Mouse (Mus musculus) T-helper 17 cell (primary cell): ENCODE results near the gene Ncapd2.

Source experiments
- in situ Hi-C, 2 experiments: fragments of 300-600 bp; cut with MboI, MseI; formaldehyde crosslinking; loops; 1 replicate in 1 of 2; 2 replicates in 1 of 2; pipeline ENCODE4 v1.15.1; 2025; ENCODE audit warnings: high pct_unique_total_duplicates in 2 of 2

Ncapd2 gene

GRCm38 (mm10) chr6:125191332-125192015, at the start of gene Ncapd2, which contains the start of gene Mrpl51:
TSS of gene Ncapd2 (minus strand) at chr6:125191701.
TSS of gene Mrpl51 (plus strand) at chr6:125191801.
- in situ Hi-C loops, result no loop called here

DNA sequence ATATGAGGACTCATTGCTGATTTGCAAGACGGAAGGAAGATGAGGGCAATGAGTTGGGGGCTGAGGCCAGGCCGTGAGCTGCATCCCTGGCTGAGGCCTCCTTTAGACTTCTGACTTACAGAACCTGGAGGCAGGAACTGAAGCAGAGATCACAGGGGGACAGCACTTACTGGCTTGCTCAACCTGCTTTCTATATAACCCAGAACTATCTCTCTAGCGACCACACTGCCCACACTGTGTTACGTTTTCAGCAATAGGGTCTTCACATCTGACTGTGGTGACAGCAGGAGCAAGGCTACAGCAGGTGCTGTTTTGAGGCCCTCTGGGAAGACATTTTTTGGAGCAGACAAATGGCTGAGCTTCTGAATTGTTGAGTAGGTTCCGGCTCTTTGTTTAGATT, 49.1 kb upstream of the Ncapd2 start:
- in situ Hi-C loops, result no loop called here

- in situ Hi-C loops, result no loop called here
Measured at GRCm38 (mm10) chr6:125239547-125239946, 48.0 kb upstream of the Ncapd2 start.

DNA sequence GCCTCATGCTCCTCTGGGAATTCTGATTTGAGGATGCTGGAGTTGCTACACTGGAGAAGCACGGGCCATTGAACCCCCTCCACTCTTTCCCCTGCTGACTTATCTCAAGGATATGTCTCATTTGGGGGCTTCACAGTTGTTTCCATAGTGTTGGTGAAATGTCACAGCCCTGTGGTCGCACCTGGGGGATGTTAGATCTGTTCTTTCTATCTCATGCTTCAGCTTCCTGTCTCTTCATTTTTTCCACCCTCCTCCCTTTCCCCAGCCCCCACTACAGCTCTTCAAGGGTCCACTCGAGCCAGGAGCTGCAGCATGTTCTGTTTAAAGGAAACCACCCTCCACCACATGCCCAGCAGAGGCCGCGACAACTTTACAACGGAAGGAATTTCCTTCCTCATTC, 46.9 kb upstream of the Ncapd2 start:
- in situ Hi-C loops, result no loop called here

- in situ Hi-C loops, result no loop called here
Measured at GRCm38 (mm10) chr6:125237421-125237820, 45.9 kb upstream of the Ncapd2 start.

GRCm38 (mm10) chr6:125236782-125237181, 45.3 kb upstream of the Ncapd2 start, which contains the start of gene Cd27:
TSS of gene Cd27 (minus strand) at chr6:125237010.
- in situ Hi-C loops, result no loop called here

GRCm38 (mm10) chr6:125236341-125236740, 44.8 kb upstream of the Ncapd2 start:
- in situ Hi-C loops, result no loop called here

- in situ Hi-C loops, result no loop called here
Measured at GRCm38 (mm10) chr6:125234520-125234828, 43.0 kb upstream of the Ncapd2 start.

DNA sequence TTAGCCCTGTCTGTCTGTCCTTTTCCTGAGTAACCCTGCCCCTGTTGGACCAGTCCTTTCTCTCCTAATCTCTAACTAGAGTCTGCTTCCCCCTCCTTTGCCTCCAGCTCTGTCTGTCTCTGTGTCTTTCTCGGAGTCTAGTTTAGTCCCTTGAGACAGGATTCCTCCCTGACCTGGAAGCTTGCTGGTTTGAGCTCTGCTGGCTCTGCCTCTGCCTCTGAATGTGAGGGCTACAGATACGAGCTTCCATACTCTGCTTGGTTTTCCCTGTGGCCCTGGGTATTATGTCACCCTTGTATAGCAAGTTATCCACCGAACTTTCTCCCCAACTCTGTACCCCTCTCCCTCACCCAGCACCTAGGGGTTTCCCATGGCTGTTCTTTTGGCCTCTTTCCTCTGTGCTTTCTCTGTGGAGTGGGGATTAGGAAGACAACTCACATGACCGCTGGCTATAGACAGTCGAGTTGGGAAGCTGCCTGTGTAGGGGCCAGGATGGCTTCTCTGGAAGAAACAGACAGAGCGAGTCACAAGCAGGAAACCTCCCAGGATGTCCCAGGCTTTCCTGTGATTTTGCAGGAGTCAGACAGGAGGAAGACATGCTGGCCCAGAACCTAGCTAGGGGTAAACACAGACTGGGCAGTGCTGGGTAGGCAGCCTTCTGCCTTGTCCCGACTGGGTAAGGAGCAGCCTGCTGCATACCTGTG, 42.5 kb upstream of the Ncapd2 start:
- in situ Hi-C loops, result no loop called here

GRCm38 (mm10) chr6:125232516-125232915, 41.0 kb upstream of the Ncapd2 start:
- in situ Hi-C loops, result no loop called here

- in situ Hi-C loops, result no loop called here
Measured at GRCm38 (mm10) chr6:125232045-125232437, 40.5 kb upstream of the Ncapd2 start.

DNA sequence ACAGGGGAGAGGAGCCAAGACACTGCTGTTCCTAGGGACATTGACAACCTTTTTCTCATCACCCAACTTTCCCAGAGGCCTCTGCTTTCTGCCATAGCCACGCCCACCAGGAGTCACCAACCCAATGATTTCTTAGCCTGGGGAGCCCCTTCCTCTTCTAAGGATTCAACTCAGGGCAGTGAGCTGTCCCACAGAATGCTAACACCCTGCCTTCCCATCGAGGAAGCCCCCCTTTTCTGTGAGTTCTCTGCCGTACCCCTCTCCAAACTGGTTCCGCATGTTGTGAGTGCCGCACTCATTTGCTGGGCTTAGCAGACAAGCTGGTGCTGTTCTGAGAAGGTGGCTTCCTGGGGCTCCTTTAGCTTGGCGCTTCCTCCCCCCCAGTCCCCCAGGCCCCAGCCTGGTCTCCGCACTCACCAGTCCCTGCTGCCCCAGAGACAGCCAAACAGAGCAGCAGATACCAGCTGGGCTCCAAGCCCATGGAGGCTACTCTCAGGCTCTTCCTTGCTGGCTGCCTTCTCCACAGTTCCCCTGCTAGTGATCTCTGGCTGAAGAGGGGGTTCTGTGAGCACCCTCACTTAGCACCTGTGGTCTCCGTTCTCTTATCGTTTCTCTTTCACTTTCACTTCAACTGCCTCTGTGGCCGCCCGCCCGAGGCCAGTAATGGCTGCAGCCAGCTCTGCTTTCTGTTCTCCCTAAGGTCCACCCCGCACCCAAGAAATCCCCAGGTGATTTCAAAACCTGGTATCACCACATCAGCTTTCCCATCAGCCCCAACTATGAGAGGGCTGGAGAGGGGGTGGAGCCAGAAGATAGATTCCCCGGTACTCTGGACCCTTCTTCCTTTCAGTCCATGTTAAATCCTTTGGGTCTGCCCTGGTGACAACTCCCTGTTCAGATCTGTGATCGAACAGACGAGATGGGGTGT, 39.9 kb upstream of the Ncapd2 start, which contains the start of gene Tapbpl:
Gene Tapbpl, minus strand, starts transcription at position 744 of the 928 bp plus-strand sequence.
- in situ Hi-C loops, result no loop called here

GRCm38 (mm10) chr6:125230571-125230970, 39.1 kb upstream of the Ncapd2 start:
- in situ Hi-C loops, result no loop called here

DNA sequence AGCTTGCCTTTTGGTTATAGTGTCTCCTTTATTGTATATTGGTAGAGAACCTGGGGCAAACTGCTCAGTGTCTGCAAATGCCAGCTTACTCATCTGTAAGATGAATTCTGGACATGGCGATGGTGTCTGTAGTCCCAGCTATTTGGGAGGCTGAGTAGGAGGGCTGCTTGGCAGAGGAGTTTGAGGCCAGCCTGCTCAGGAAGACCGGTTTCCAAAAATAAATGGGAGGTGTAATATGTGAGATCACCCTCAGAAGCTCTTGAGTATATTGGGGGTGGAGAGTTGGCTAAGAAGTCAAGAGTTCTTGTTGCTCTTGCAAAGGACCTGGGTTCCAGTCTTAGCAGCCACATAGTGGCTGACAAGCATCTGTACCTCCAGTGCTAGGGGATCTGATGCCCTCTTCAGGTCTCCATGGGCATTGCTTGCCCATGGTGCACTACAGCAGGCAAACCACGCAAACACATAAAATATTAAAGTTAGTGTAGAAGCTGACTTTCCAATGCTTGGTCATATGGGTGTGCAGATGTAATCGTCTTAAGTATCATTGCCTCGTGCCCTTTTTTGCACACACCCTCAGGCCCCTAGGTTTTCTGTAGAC, 34.1 kb upstream of the Ncapd2 start:
- in situ Hi-C loops, result loop anchor here in 1 of 2 experiments (10.0 kb wide), 1 partner anchor 811 kb away; the partner anchor contains the start of gene Pex5

DNA sequence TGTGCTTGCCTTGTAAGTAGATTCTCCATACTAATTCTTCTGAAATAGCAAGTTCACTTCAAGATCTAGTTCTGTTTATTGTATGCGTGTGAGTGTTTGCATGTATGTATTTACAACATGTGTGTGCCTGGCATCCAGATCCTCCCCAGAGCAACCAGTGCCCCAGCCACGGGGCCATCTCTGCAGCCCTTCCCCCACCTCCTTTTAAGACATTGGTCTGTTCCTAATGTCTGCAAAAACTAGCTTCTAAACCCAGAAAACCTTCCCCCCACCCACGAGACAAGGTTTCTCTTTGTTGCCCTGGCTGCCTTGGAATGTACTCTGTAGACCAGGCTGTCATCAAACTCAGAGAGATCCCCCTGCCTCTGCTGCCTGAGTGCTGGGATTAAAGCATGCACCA, 31.1 kb upstream of the Ncapd2 start:
- in situ Hi-C loops, result loop anchor here (5.0 to 10.0 kb wide), 2 partner anchors 50 to 808 kb away; partner anchors contain the start of gene Pex5 (in 1 of the 2)

- in situ Hi-C loops, result loop anchor here (5.0 to 10.0 kb wide), 2 partner anchors 50 to 807 kb away; partner anchors contain the start of gene Pex5 (in 1 of the 2)
Measured at GRCm38 (mm10) chr6:125222146-125222545, 30.6 kb upstream of the Ncapd2 start.

DNA sequence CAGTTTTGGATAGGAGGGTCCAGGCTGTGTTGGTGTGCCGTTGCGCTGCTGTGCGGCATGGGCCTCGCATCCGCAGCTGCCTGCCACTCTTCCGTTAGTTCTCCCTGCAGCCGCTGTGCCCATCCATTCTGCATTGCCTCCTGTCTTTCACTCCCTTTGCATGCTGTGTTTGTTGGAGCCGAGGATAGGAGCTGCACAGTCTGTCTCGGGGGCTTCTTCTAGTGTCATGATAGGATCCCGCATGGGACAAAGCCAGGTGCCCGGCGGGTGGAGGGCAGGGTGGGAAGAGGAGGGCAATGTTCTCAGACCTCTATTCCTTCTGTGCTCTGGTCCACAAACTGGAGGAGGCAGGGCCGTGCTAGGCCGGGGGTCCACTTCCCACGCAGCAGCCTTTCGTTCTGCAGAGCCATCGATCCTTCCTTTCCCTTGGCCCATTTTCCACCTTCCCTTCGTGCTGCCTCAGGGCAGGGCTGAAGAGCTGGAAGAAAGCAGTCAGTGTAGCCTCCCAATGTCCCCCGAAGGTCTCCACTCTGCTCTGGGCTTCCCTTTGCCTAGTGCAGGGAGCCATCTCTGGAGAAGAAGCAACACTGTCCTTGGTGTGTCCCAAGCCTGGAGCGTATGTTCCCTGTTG, 29.7 kb upstream of the Ncapd2 start:
- in situ Hi-C loops, result loop anchor here (5.0 to 10.0 kb wide), 2 partner anchors 51 to 806 kb away; partner anchors contain the start of gene Pex5 (in 1 of the 2)

DNA sequence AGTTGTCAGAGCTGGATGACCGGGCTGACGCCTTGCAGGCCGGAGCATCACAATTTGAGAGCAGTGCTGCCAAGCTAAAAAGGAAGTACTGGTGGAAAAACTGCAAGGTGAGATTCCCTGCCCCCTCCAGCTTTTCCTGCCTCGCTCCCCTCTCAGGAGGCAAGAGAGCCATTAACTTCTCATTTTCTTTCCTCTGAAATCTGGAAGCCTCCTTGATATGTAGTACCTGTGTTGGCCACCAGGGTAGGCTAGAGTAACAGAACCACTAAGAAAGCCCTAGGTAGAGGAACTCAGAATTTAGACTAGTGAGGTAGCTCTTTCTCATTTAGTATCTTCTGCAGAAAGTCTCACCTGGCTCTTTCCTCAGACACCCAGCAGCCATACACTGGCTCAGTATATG, 27.5 kb upstream of the Ncapd2 start:
- in situ Hi-C loops, result no loop called here

GRCm38 (mm10) chr6:125217899-125218298, 26.4 kb upstream of the Ncapd2 start:
- in situ Hi-C loops, result no loop called here

DNA sequence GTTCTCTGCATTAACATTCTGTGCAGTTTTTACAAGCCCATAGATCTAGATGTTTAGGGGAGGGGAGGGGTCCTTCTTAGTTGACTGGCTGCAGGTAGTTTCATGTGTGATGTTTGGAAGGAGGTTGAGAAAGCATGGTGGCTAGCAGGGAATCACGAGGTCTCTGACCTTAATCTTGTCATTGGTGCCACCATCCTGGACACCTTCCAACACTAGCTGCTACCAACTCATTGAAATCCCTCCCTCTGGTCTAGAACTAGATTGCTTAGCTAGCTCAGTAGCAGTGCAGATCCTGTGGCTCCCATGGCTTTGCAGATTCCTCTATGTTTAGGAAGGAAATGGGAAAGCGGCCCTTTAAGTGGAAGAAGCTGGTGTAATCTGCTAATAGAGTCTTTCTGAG, 25.4 kb upstream of the Ncapd2 start:
- in situ Hi-C loops, result no loop called here
